Mouse (Mus musculus): ENCODE results near the gene Mia.

Gene Mia

DNA sequence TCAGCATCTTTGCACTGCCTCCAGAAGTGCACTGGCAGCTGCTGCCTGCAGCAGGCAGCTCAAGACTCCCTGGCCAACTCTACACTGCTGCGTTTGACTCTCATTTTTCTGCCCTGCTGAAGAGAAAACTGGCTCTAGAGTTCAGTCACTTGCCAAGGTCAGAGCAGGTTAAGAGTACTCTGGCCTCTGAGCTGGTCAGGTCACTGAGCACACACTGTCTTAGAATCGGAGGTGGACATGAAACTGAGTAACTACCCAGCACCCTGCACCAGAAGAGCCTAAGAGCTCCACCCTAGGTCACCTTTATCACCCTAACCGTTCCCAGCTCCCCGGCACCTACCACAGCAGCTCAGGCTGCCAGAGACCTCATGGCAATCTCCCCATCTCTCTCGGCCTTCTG, 5.0 kb upstream of the Mia start:
- DNase-seq (ENCODE audit: low read depth, low spot score) = no peak

DNA sequence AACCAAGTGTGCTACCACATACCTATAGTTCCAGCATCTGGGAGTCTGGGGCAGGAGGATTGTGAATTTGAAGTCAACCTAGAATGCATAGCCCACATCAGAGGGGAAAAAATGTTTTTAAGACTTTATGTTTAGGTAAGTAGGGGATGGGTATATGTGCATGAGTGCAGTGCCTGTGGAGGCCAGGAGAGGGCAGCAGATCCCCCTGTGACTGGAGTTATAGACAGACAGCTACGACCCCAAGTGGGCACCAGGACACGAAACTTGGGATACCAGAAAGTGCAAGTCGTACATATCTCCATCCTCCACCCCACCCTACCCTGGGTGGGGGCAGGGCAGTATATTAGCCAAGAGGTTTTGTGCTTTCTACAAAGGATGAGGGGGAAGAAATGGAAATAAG, 4.0 kb upstream of the Mia start:
- DNase-seq (ENCODE audit: low read depth, low spot score) = no peak

DNA sequence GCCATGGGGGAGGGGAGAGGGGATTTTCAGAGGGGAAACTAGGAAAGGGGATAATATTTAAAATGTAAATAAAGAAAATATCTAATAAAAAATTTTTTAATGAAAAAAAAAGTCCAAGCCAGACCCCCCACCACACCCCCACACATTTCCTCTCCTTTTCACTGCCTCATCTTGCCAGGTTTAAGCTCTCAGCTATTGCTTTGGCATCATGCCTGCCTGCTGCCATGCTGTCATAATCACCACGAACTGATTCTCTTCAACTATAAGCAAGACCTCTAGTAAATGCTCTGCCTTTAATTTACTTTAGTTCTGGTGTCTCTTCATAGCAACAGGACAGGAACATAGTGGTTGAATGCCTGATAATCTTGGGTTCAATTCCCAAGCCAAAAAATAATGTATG, 1.5 kb upstream of the Mia start:
- DNase-seq (ENCODE audit: low read depth, low spot score) = no peak

DNA sequence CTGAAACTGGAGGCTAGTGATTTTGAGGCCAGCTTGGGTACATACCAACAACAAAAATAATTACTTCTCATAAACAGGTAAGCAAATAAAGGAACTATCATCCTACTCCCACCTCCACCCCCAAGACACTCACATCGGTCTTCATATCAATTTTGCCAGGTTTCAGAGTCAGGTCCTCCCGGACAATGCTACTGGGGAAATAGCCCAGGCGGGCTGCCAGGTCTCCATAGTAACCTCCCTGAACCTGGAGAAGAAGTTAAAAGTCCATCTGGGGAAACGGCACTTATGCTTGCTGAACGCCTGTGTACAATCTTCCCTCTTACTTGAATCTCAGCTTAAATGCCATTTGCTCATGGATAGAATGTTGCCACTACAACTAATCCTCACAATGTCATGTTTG, 921 bp downstream of the Mia start:
- DNase-seq (ENCODE audit: low read depth, low spot score) = no peak

DNA sequence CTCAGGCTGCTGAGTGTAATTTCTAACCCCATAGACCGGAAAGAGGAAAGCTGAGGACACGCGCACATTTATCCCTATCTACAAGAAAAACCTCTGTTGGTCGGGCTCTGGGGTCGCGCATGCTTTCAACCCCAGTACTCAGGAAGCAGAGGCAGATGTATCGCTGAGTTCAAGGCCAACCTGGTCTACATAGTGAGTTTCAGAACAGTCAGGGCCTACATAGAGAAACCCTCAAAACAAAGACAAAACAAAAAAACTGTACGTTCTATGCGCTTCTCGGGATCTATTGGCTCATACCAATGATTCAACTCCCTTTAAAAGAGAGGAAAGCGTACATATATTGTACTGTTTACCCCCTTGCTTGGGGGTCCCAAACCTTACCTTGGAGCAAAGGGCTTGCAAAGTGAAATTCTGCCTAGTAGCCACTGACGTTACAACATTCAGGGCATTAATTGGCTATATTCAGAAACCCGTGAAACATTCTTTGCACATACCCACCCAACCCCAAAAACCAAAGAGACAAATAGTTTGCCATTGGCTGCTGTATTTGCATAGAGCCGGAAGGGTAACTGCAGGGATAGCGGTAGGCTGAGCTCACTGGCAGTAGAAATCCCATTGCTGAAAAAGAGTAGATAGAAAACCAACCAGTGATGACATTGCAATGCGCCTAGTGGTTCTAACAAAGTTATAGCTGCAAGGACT, 1.6 kb downstream of the Mia start:
- no peak for DNase-seq (ENCODE audit: low read depth, low spot score)

DNA sequence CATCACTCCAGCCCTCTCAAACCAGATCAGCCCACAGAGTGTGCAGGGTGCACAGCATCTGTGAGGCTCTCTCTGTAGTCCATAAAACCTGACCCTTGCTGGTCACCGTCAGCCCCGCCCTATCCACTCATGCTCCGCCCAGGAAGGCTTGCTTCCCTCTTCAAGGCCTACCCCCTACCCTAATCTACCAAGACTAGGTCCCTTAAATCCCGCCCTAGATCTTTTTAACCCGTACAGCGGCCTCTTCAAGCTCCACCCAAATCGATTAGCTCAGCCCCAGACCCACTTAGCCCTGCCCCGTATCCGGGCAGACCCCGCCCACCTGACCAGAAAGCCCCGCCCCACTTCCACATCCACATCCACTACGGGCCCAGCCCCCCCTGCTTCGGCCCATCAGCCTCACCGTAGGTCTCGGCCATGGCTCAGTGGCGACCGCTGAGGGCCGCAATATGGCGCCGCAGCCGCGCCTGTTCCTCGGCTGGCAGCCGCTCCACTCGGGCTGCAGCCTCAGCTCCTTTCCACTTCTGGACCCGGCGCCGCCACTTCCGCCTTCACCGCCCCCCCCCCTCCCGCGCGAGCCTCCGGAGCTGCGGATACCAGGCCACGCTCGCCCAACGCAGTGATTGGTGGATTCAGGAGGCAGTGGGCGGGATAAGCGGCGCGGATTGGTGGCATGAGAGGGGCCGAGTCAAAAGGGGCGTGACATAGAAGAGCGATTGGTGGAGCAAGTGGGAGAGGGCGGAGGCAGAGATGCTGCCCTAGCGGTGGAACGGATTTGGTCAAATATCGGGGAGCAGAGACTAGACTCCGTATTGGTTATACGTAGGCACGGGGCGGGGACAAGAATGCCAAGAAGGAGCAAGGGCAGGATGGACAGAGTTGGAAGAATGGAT, 2.4 kb downstream of the Mia start, which contains the start of gene Rab4b:
TSS of gene Rab4b (minus strand) at position 573 of the 893 bp plus-strand sequence.
- DNase-seq (ENCODE audit: low read depth, low spot score) = peak; percentile 99

DNA sequence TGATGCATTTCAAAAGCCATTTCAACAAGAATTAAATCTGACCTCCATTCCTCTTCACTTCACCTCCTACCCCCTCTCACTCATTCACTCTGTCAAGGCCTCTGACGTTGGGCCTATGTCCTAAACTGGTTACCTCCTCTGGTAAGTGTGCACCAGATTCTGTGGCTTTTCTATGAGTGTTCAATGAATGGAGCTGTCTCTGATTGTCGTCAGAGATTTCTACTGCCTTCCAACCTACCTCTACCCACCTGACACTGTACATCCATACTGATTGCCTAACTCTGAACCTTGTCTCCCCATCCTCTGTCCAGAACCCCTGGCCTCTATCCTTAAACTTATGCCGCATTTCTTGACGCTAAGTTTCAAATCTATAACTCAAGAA, 3.0 kb downstream of the Mia start:
- DNase-seq (ENCODE audit: low read depth, low spot score) = no peak

DNA sequence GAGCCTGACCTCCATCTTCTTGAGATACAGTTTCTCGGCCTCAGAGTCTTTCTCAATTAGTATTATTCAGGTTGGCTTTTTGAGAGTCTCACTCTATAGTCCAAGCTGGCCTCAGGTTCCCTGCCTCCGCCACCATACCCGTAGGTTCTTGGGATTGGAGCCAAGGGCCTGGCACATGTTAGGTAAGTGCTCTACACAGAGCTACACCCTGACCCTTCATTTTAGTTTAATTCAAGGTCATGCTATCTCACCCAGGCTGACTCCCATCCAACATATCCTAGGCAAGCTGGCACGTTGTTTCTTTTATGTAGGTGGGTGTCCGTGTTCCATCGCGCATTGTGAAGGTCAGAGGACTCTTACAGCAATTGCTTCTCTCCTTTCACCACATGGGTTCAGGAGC, 6.1 kb downstream of the Mia start:
- no peak for DNase-seq (ENCODE audit: low read depth, low spot score)

DNA sequence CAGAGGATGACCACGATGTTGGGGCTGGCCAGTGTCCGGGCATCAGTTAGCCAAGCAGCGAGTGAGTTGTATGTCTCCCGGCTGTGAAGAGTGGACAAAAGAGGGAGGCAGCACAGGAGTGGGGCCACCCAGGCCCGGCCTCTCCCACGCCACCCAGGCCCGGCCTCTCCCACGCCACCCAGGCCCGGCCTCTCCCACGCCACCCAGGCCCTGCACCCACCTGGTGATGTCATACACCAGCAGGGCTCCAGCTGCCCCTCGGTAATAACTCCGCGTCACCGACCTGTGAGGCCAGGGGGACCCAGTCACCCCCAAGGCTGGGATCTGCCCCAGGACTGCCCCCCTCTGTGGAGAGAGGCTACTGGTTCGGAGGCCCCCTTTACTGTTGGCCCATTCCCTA, 6.5 kb downstream of the Mia start:
- no peak for DNase-seq (ENCODE audit: low read depth, low spot score)

DNA sequence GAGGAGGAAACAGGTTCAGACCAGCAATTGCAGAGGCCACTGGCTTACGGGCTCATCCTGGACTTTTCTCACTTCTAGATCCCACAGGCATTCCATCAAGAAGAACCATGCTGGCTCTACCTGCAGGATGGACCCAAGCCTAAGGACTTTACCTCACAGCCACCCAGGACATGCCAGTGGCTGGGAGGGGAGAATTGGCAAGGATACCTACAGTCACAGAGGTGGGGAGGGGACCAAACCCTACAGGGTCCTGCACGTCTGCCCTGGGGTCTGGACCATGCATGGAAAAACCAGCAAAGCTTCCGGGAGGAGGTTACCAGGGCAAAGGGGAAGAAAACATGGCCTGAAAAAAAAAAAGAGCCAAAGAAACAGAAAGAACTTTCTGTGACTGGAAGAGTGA, 10.0 kb downstream of the Mia start:
- DNase-seq (ENCODE audit: low read depth, low spot score) = no peak

DNA sequence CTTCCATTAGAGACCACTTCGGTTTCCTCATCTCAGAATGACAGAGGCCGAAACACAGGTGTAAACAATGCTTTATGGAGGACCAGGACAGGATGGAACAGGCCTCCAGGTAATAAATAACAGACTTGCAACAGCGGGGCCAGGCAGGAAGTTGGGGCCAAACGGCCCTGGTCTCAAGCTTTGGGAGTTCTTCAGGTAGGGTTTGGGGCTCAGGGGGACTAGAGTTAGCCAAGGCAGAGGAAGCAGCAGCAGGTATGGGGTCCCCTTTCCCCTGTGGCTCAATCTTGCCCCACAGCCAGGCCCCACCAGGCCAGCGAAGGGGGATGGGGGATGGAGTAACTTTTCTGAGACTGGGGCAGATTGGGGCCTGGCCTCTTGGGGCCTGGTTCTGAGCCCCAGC, 12.6 kb downstream of the Mia start:
- DNase-seq (ENCODE audit: low read depth, low spot score) = no peak

DNA sequence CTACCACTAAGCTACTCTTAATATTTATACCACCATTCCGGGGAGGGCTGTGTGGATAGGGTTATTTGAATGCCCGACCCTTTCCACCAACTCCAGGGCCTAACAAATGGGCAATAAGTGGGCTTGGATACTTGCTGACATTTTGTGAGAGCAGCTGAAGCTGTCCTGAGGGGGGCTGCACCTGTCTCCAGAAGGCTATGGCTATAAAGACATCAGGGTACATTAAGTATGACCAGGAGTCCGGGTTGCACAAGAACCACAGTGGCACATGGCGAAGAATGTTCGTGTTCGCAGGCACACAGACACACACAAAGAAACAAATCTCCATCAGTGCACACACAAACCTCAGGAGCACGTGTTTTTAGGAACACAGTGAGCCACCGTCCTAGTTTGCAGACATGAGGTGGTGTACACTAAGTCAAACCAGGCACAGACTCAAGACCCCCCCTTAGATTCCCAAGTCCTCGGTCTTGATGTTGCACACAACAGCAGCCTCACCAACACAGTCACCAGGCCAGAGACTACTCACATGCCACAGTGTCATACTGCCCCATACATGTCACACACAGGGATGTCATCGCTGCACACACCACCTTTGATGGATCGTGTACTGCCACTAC, 13.4 kb downstream of the Mia start:
- no peak for DNase-seq (ENCODE audit: low read depth, low spot score)

DNA sequence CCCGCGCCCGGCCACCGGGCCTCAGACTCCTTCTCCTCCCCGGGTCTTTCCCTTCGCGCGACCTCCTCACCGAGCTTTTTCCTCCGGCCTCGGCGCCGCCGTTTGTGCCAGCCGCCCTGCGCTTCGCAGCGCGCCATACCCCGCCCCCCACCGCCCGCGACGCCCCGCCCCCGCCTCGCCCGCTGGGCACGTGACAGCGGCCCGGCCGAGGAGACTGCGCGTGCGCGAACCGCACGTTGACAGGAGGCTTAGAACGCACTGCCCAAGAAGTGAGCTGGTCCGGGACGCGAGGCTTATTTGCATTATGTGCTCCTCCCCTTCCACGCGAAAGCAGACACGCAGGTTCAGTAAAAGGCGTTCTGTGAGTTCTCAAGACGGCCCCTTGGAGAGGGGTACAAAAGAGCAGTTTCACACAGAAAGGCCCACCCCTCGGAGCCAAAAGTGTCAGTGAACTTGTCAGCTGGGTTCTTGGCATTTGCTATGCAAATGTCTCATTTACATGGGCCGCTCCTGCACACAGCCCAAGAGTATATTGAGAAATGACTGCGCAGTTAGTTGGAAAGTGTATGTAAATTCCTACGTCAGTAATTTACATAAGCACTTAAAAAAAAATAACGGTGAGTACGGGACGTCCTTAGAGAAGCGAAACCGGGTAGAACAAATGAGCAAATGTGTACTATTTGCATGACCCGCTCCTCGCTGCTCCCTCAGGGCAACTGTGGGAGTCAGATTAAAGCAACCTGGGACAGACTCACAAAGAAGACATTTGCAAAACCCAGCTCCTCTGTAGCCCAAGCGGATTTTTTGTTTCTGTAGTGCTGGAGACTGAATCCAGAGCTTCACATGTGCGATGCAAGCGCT, 14.1 kb downstream of the Mia start, which contains the start of gene Egln2:
TSS of gene Egln2 (minus strand) at position 189 of the 861 bp plus-strand sequence.
- peak; percentile 90 for DNase-seq (ENCODE audit: low read depth, low spot score)

DNA sequence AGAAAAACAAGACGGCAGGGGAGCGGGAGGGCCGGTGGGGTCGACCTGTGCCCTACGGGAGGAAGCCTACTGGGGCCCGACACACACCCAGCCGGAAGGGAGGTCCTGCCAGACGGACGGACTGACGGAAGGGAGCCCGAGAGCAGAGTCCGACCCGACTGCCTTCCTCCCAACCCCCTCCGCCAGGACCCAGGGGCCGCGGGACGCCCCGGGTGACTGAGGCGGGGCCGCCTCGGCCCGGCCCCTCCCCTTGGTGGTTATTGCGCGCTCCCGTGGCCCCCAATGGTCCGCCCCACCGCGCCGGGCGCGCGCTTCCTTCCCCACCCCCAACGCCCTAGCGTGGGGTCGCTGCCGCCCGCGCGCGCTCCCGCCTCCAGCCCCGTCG, 14.7 kb downstream of the Mia start:
- DNase-seq (ENCODE audit: low read depth, low spot score) = peak; percentile 62

DNA sequence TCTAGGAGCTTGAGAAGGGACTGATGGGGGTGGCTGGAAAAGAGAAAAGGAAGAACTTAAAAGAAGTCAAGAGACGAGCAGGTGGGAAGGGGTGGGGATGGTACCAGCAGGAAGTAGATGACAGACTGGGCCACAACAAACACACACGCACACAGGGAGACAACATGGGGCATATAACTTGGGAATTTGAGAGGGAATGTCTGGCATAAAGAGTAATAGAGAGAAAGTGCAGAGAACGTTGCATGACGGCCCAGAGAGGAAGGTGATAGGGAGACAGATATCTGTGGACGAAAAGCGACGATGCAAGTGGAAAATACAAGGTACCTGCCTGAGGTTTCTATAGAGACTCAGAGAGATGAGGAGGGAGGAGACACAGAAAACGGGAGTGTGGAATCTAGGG, 15.3 kb downstream of the Mia start:
- no peak for DNase-seq (ENCODE audit: low read depth, low spot score)

DNA sequence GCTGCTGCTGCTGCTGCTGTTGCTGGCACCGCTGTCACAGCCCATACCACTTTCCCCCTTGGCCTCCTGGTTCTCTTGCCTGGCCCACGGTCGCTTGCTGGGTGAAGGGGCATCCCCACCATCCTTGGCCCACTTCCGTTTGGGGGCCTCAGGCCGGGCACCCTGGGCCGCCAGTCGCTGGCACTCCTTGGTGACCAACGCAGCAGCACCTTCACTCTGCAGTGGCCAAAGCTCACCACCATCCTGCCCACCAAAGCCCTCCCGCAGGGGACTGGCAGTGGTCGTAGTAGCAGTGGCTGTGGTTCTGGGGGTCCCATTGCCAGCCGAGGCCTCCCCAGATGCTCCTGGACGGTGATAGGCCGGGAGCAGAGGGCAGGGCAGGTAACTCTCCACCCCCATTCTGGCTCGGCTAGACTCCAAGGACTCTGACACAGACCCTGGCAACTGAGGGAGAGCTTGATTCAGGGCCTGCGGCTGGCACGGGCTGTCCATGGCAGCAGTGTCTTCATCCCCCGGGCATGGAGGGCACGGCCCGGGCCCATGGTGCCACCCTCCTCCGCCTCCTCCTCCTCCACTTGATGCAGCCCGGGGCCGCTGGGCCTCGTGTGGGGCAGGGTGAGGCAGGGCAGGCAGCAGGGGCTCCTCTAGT, 15.8 kb downstream of the Mia start:
- no peak for DNase-seq (ENCODE audit: low read depth, low spot score)

DNA sequence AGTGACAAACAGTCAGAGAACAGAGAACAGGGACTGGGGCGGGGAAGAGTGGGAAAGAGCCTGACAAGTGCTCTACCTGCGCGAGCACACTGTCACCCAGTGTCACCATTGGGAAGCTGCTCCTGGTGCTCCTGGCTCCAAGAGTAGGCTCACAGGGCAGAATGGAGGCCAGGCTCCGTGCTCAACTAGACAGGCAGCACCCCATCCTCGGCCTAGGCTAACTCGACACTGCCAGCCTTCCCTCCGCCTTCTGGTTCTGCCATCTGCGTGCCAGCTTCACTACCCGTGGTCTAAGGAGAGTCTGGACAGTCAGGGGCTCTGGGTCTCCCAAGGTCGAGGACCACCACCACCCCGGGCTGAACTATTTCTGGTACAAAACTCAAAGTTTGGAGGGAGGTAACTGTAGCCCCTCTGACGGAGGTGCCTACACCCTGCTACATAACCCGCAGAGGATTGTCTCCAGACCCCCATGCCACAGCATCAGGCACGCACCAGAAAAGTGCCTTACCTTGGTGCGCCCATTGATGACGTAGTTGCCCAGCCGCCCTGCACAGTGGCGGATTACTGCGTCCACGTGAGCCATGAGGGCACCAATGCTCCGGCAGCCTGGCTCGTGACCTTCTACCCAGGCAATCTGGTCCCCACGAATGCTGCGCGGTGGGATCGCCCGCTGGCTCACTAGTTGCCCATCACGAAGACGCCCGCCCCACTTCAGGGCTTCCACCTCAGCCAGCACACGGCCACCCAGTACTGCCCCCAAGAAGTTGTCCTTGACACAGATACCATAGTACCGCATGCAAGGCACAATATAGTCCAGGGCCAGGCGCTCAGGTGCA, 16.6 kb downstream of the Mia start:
- DNase-seq (ENCODE audit: low read depth, low spot score) = no peak

DNA sequence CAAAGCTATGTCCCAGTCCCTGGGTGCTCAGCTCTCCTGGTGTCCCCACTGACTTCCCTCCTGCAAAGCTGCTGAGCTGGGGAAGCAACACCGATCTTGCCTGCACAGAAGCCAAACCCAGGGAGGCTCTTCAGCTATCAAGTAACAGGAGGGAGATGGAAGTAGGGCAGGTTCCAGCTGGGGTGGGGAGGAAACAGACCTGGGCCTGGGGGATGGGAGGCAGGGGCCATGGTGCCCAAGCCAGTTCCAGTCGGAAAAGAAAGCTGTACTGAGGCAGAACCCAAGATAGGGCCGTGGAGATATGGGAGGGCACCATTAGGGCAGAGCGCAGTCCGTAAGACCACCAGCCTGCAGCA, 17.5 kb downstream of the Mia start:
- DNase-seq (ENCODE audit: low read depth, low spot score) = no peak

DNA sequence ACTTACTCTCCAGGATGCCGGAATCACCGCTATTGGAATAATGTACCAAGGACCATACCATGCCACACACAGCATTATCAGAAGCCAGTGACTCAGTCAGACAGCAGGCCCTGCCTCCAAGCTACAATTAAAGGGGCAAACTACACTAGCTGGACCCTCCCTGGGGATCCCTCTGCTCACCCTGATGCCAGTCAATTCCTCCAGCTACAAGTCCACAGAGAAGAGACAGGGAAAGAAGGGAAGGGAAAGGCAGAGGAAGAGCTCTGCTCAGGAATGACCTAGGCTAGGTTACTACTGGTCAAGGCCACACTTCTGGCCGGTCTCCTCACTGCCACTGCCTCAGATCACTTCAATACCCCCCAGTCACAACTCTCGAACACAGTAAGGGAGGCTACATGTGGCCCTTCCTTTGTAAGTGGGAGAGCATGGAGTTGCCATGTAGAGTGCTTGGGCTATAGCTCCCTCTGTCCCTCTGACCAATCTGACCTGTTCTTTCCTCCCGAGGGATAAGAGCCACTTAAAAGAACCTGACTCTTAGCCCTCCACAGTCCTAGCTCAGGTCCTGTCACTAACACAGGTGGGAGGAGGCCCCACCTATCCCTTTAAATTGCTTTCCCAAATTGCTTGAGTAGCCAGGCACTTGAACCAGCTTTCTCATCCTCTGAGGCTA, 18.0 kb downstream of the Mia start:
- DNase-seq (ENCODE audit: low read depth, low spot score) = no peak

DNA sequence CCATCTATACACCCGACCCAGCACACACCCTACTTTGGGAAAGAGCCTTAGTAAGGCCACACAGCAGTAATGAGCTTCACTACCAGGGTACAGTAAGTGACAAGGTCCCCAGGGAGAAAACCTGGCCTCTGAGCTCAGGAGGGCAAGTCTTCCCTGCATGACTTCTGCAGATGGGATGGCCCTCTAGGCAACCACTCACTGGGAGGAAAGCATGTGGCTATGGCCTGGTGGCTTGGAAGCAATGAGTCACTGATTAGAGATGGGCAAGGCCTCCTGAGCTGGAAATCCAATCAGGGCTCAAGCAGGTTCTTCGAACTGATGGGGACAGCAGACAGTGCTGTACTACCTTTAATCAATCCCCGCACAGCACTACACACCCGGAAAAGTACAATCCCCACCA, 19.2 kb downstream of the Mia start:
- DNase-seq (ENCODE audit: low read depth, low spot score) = no peak
